Mouse (Mus musculus) mesoderm, embryonic 11.5 days (tissue): ENCODE results near the gene Hacd1.

Experiments used
- DNase-seq: peaks from one replicate; pipeline ENCODE4 v3.0.0-alpha.2; 2012; ENCODE audit warnings: low read depth, low spot score

Hacd1 gene

GRCm38 (mm10) chr2:14005121-14005520 is 50.8 kb downstream of the Hacd1 start:
- DNase-seq, result no peak

GRCm38 (mm10) chr2:13960136-13960535 is 95.8 kb downstream of the Hacd1 start:
- no peak for DNase-seq

GRCm38 (mm10) chr2:13956463-13956862 is 99.5 kb downstream of the Hacd1 start:
- DNase-seq, result no peak

- peak; percentile 10 for DNase-seq
Measured at GRCm38 (mm10) chr2:13938118-13938517, 117.8 kb downstream of the Hacd1 start.

- DNase-seq, result no peak
Measured at GRCm38 (mm10) chr2:13935343-13935742, 120.6 kb downstream of the Hacd1 start.

- DNase-seq, result no peak
Measured at GRCm38 (mm10) chr2:13932253-13932652, 123.7 kb downstream of the Hacd1 start.

GRCm38 (mm10) chr2:13930724-13931123 is 125.2 kb downstream of the Hacd1 start:
- no peak for DNase-seq

GRCm38 (mm10) chr2:13888568-13888967 is 167.4 kb downstream of the Hacd1 start:
- DNase-seq, result no peak

GRCm38 (mm10) chr2:13857461-13857860 is 198.5 kb downstream of the Hacd1 start:
- DNase-seq, result no peak

GRCm38 (mm10) chr2:13855510-13855909 is 200.4 kb downstream of the Hacd1 start:
- DNase-seq, result peak; percentile 13

GRCm38 (mm10) chr2:13836310-13836709 is 219.6 kb downstream of the Hacd1 start:
- no peak for DNase-seq

- DNase-seq, result peak; percentile 6
Measured at GRCm38 (mm10) chr2:13834989-13835388, 220.9 kb downstream of the Hacd1 start.

GRCm38 (mm10) chr2:13816645-13817044 is 239.3 kb downstream of the Hacd1 start:
- DNase-seq, result no peak

- DNase-seq, result no peak
Measured at GRCm38 (mm10) chr2:13808593-13808992, 247.3 kb downstream of the Hacd1 start.

GRCm38 (mm10) chr2:13808008-13808407 is 247.9 kb downstream of the Hacd1 start:
- DNase-seq, result no peak

GRCm38 (mm10) chr2:13806120-13806519 is 249.8 kb downstream of the Hacd1 start:
- DNase-seq, result no peak

- DNase-seq, result no peak
Measured at GRCm38 (mm10) chr2:13800639-13801038, 255.3 kb downstream of the Hacd1 start.
